Mouse (Mus musculus) lung, postnatal 36 days (tissue): ENCODE results near the gene Gm43638.
"Not testable (repeated sequence)": the region's sequence is repeated elsewhere in the genome, so short reads cannot be mapped to it uniquely, and the experiment has no call there.

Experiments
- DNase-seq: peaks from one replicate; pipeline ENCODE4 v3.0.0; 2022; ENCODE audit warnings: mixed read lengths

Gene Gm43638

DNA sequence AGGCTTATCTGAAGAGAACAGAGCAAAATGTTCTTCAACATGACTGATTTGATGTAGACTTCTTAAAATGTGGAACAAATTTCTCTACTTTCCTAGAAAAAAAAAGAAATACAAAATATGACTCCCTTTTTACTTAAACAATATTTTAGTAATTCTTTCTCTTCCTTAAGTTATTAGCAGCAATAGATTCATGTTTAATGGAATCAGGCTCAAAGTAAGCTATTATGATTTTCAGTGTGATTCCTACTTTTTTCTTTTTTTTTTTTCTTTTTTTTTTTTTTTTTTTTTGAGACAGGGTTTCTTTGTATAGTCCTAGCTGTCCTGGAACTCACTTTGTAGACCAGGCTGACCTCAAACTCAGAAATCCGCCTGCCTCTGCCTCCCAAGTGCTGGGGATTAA lies at the start of gene Gm43638:
Gene Gm43638 (minus strand): TSS at position 101 of the 400 bp plus-strand sequence.
- DNase-seq: not testable (repeated sequence)

DNA sequence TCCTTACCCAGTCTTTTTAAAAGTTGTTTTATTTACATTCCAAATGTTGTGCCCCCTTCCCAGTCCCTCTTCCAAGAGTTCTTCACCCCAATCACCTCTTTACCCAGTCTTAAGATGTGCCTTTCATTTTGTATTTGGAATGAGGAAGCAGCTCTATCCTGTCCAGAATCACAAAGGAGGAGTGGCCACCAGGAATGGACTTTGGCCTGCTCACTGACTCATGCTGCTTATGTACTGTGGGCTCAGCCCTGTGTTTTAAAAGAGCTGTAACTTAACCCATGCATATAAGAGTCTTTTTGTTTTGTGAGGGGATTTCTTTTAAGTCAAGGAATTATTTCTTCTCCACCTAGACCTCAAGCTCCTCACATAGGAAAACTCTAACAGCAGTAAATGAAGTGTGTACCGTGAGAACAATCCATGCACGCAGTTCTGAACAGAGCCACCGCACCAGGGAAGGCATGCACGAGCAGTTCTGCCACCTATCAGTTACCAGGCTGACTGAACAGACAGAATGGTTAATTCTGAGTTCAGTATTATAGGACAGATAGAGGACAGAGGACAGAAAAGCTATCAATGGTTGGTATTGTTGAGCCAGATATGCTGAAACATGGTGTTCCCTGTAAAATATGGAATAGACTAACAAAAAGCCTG lies 49.5 kb upstream of the Gm43638 start:
- DNase-seq: no peak

- no peak for DNase-seq
Measured at GRCm38 (mm10) chr5:87532288-87532687, 45.7 kb upstream of the Gm43638 start.

DNA sequence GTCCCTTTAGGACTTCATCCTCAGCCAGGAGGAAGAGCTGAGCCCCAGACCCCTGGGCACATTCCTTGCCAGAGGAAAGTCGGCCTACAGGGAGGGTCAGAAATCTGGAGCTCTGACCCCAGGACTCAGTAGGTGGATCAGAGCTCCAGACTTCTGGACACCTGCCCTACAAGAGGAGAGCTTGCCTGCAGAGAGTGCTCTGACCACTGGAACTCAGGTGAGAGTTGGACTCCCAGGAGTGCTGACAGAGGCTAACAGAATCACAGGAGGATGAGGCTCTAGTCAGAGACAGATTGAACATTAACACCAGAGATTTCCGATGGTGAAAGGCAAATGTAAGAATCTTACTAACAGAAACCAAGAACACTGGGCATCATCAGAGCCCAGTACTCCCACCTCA lies 37.0 kb upstream of the Gm43638 start:
- not testable (repeated sequence) for DNase-seq

DNA sequence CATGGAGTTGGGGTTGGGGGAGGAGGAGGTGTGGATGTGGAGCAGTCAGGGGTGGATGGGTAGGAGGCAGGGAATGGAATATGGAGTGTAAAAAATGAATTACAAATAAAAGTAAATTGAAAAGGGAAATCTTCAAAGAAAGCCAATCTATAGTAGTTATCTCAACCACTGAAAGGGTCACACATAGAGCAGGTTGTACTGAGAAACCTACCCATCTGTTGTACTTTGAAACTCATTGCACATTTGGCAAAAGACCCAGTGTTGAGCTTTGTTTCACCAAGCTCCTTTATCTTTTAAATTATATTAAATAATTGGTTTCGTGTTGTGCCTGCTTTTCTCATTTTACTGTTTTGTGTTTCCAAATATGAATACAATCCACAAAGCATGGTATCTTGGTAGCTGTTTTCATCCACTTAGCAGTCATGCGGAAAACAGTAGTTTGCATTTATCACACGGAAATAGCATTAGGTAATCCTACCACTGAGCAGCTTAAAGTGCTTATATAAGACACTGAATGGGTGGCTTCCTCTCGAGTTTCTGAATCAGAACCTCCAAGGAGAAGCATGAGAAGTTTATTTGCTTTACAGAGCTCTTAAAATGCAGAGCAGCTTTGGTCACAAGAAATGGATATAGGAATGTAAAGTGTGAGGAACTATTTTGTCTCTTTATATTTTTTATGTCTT lies 19.3 kb upstream of the Gm43638 start:
- no peak for DNase-seq

GRCm38 (mm10) chr5:87502687-87503086 lies 16.1 kb upstream of the Gm43638 start:
- DNase-seq: peak; percentile 6

DNA sequence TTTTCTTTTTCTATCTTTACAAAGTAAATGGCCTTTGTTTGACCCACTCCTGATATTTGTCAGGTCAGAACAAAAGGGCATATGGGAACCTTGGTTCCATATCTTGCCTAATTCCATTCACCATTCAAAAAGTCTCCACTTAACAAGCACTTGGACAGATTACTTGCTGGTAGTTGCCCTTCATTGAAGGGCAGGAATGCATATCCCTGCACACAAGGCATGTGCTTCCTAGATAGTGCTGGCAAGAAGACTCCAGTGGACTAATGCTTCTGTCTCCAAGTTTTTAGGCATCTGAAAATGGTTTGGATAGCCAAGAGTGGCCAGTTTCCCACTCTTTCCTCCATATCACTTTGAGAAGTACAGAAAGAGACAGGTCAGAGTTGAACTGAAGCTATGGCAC lies 12.7 kb upstream of the Gm43638 start:
- no peak for DNase-seq

- DNase-seq: no peak
Measured at GRCm38 (mm10) chr5:87498936-87499335, 12.3 kb upstream of the Gm43638 start.

GRCm38 (mm10) chr5:87490771-87491170 lies 4.2 kb upstream of the Gm43638 start, which contains the start of gene Ugt2a1:
Ugt2a1 (minus strand) TSS chr5:87490871.
- DNase-seq: no peak

GRCm38 (mm10) chr5:87482160-87482559 lies 4.4 kb downstream of the Gm43638 start, which contains the start of gene Ugt2a2:
Ugt2a2 (minus strand) TSS chr5:87482260.
- no peak for DNase-seq

- no peak for DNase-seq
Measured at GRCm38 (mm10) chr5:87458810-87459209, 27.8 kb downstream of the Gm43638 start.

DNA sequence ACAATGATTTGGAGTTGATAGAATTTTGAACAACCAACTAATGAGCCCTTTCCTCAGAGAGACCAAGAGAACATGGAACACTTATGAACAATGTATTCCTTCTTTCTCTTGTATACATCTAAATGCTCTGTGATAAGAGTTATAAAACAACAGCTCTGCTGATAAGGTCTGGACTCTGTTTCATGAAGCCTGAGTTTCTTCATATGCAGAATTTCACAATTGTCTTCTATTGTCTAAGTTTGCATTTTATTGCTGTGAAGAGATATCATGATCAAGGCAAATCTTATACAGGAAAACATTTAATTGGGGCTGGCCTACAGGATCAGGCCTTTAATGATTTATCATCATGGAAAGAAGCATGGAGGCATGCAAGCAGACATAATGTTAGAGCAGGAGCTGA lies 28.9 kb downstream of the Gm43638 start:
- DNase-seq: no peak

- DNase-seq: no peak
Measured at GRCm38 (mm10) chr5:87456216-87456850, 30.3 kb downstream of the Gm43638 start.

GRCm38 (mm10) chr5:87455519-87455918 lies 31.1 kb downstream of the Gm43638 start:
- DNase-seq: no peak

GRCm38 (mm10) chr5:87452514-87452913 lies 34.1 kb downstream of the Gm43638 start:
- not testable (repeated sequence) for DNase-seq

DNA sequence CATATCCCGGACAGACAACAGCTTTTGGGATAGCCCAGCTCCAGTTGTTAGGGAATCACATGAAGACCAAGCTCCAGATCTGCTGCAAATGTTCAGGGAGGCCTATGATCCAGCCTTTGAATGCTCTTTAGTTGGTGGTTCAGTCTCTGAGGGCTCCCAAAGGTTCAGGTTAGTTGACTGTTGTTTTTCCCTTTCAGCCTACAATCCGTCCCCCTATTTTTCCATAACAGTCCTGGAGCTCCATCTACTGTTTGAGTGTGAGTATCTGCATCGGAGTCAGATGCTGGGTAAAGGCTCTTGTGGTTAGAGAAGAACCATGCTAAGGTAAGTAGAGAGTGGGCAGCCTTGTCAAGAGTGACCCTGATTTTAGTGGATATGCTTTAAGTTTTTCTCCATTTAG lies 50.3 kb downstream of the Gm43638 start:
- DNase-seq: peak; percentile 2

GRCm38 (mm10) chr5:87425676-87426075 lies 60.9 kb downstream of the Gm43638 start:
- no peak for DNase-seq

- not testable (repeated sequence) for DNase-seq
Measured at GRCm38 (mm10) chr5:87424041-87424440, 62.6 kb downstream of the Gm43638 start, which contains the start of gene Ugt2b38. Ugt2b38 (minus strand) TSS chr5:87424203.
